ENCODE assay signal across 8 mouse cellular contexts in the genomic region with DNA sequence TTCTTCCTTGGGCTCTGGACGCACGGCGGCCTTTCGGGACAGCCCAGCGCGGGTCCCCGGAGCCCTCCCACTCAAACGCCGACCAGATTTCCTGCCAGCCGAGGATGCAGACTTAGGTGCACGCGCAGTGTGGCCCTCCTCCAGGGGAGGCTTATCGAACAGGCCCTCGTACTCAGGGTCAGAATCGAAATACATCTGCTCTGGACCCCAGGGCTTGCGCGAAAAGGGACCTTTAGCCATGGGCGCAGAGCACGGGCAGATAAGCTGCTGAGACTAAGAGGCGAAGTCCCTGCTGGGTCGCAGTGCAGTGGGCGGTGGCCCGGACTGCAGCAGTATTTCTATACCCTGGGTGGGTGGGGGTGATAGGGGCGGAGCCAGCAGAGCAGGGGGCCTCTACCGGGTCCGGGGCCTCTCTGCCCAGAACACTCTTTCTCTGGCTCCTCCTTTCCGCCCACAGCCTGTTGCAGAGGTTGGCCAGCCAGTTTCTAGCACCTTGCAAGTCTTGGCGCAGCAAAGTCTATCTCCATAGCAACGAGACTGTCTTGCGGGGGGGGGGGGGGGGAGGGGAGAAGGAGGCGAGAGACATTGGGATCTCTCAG. TPM values are rescaled to one million over a fixed set of nuclear protein-coding genes. Genes with fewer than 3 reads are reported as not detected.
DNase-seq lines count a peak whose midpoint lies in the region; ATAC-seq and TF ChIP-seq lines count a peak whose summit lies in the region.

6330403K07Rik (minus strand) TSS at position 351 of the 599 bp plus-strand sequence.

- H3K27ac ChIP-seq in kidney, embryonic 14.5 days (ENCODE audit: low read depth, low read length), result peak within 1 kb of the TSS; percentile 66; the same call in 1 of the 2 replicates
- H3K27ac ChIP-seq in cerebellum, adult 2 months (ENCODE audit: insufficient read depth, low read length), result no peak within 1 kb of the TSS; the same call in 1 of the 2 replicates
- peak within 1 kb of the TSS; percentile 64 for H3K27ac ChIP-seq in intestine, embryonic 16.5 days (ENCODE audit: low read length)
- peak within 1 kb of the TSS; percentile 97 for H3K27ac ChIP-seq in neural tube, embryonic 14.5 days (ENCODE audit: low read depth, low read length)

- peak within 1 kb of the TSS; percentile 44 for H3K4me3 ChIP-seq in kidney, embryonic 14.5 days (ENCODE audit: low read length)
- peak within 1 kb of the TSS; percentile 73 for H3K4me3 ChIP-seq in cerebellum, adult 2 months (replicated peaks; ENCODE audit: insufficient read depth, low read depth, low read length)
- peak within 1 kb of the TSS; percentile 58 for H3K4me3 ChIP-seq in intestine, embryonic 16.5 days (ENCODE audit: low read length)
- peak within 1 kb of the TSS; percentile 77 for H3K4me3 ChIP-seq in neural tube, embryonic 14.5 days (ENCODE audit: low read depth, low read length)

- TF ChIP-seq CTCF in cerebellum, adult 2 months (IDR thresholded peaks at IDR 0.05; ENCODE audit: borderline replicate concordance, insufficient read depth, low read depth, low read length), result no peak

- peaks cover 13% of the 10 kb centered on the region; the same call in 1 of the 2 replicates for H3K4me1 ChIP-seq in kidney, embryonic 14.5 days (ENCODE audit: control insufficient read depth, insufficient read depth, low read length)
- H3K4me1 ChIP-seq in cerebellum, adult 2 months (ENCODE audit: control insufficient read depth, insufficient read depth, low read length), result no peaks in the 10 kb centered on the region
- H3K4me1 ChIP-seq in intestine, embryonic 16.5 days (ENCODE audit: control insufficient read depth, insufficient read depth, low read length), result no peaks in the 10 kb centered on the region; the same call in 1 of the 2 replicates
- peaks cover 16% of the 10 kb centered on the region for H3K4me1 ChIP-seq in neural tube, embryonic 14.5 days (ENCODE audit: control insufficient read depth, insufficient read depth, low read length)

- H3K36me3 ChIP-seq in kidney, embryonic 14.5 days (ENCODE audit: control insufficient read depth, insufficient read depth, low read length), result peaks cover 2% of the 10 kb centered on the region
- H3K36me3 ChIP-seq in intestine, embryonic 16.5 days (ENCODE audit: control insufficient read depth, insufficient read depth, low read length), result no peaks in the 10 kb centered on the region
- no peaks in the 10 kb centered on the region for H3K36me3 ChIP-seq in neural tube, embryonic 14.5 days (ENCODE audit: control insufficient read depth, insufficient read depth, low read length)

- 0 out of 2 replicates have a peak, but pooled peaks have one; percentile 11 for TF ChIP-seq POLR2A in cerebellum, adult 2 months (IDR thresholded peaks at IDR 0.05; ENCODE audit: borderline replicate concordance, insufficient read depth, low read length)

- ATAC-seq in kidney, embryonic 14.5 days (ENCODE audit: low FRiP score, low TSS enrichment), result peak; percentile 97
- peak; percentile 97 for ATAC-seq in intestine, embryonic 16.5 days
- peak; percentile 96 for ATAC-seq in neural tube, embryonic 14.5 days (ENCODE audit: low read depth)

- WGBS in kidney, embryonic 14.5 days, result 1% methylated on average over 27 of the region's 31 CpGs
- 1% methylated on average over 30 of the region's 31 CpGs for WGBS in cerebellum, adult 2 months
- WGBS in intestine, embryonic 16.5 days, result under 1% methylated on average over 29 of the region's 31 CpGs
- under 1% methylated on average over 30 of the region's 31 CpGs for WGBS in neural tube, embryonic 14.5 days

- no peaks in the 10 kb centered on the region for H3K9me3 ChIP-seq in kidney, embryonic 14.5 days (ENCODE audit: control insufficient read depth, low read length)
- H3K9me3 ChIP-seq in intestine, embryonic 16.5 days (ENCODE audit: control insufficient read depth, low read length), result no peaks in the 10 kb centered on the region
- H3K9me3 ChIP-seq in neural tube, embryonic 14.5 days (ENCODE audit: control insufficient read depth, low read length), result no peaks in the 10 kb centered on the region

- DNase-seq in kidney, adult 9 months, result no peak
- DNase-seq in cerebellum, adult 2 months, result peak; percentile 40 to 42
- peak; percentile 93 for DNase-seq in forelimb bud, embryonic 11.5 days (ENCODE audit: low read depth, low spot score)
- DNase-seq in liver (peak; percentile 69), adipocyte (ENCODE audit: low spot score) (no peak)

- H3K4me2 ChIP-seq in kidney, embryonic 14.5 days (replicated peaks; ENCODE audit: low read depth, low read length), result peak within 1 kb of the TSS; percentile 83
- peak within 1 kb of the TSS; percentile 86 for H3K4me2 ChIP-seq in intestine, embryonic 16.5 days (ENCODE audit: low read depth, low read length)
- peak within 1 kb of the TSS; percentile 82 for H3K4me2 ChIP-seq in neural tube, embryonic 14.5 days (ENCODE audit: low read depth, low read length)

- no peaks in the 10 kb centered on the region for H3K27me3 ChIP-seq in kidney, embryonic 14.5 days (ENCODE audit: control insufficient read depth, insufficient read depth, low read length)
- H3K27me3 ChIP-seq in cerebellum, adult 2 months (ENCODE audit: control insufficient read depth, insufficient read depth, low read length), result no peaks in the 10 kb centered on the region; the same call in 1 of the 2 replicates
- no peaks in the 10 kb centered on the region for H3K27me3 ChIP-seq in intestine, embryonic 16.5 days (replicated peaks; ENCODE audit: control insufficient read depth, insufficient read depth, low read length)
- no peaks in the 10 kb centered on the region for H3K27me3 ChIP-seq in neural tube, embryonic 14.5 days (ENCODE audit: control insufficient read depth, insufficient read depth, low read length)

- peak within 1 kb of the TSS; percentile 69 for H3K9ac ChIP-seq in kidney, embryonic 14.5 days (ENCODE audit: low read depth, low read length)
- H3K9ac ChIP-seq in intestine, embryonic 16.5 days (ENCODE audit: low read depth, low read length), result peak within 1 kb of the TSS; percentile 69
- peak within 1 kb of the TSS; percentile 92 for H3K9ac ChIP-seq in neural tube, embryonic 14.5 days (replicated peaks; ENCODE audit: low read depth, low read length)

RNA-seq across cellular contexts. Expression of gene 6330403K07Rik, which starts in this region (rescaled TPM):
- polyA plus RNA-seq in kidney, embryonic 14.5 days (2014; fragmentation: Nextera tagmentation; extraction: Ambion mirVana), result 25.5 and 61.4 TPM in 2 replicates
- 161 and 184 TPM in 2 replicates for polyA plus RNA-seq in cerebellum, adult 2 months (2012; rRNA removed)
- polyA plus RNA-seq in intestine, embryonic 16.5 days (2015; fragmentation: Nextera tagmentation; extraction: Ambion mirVana), result 45.2 and 51.0 TPM in 2 replicates
- 228 and 293 TPM in 2 replicates for polyA plus RNA-seq in neural tube, embryonic 14.5 days (2014; fragmentation: Nextera tagmentation; extraction: Ambion mirVana)

Comparison
In these comparisons a context has a peak if more than half of its experiments do, and no peak if none do; other contexts are left out.
1. DNase-seq: peak in cerebellum, adult 2 months (2 of 2), forelimb bud, embryonic 11.5 days (single experiment) and liver (single experiment); none in kidney, adult 9 months (single experiment) and adipocyte (single experiment).
2. Peak in every context shown above with its lines, with median percentiles within 50 percentile points of each other: ATAC-seq, H3K4me2 ChIP-seq, H3K4me3 ChIP-seq and H3K9ac ChIP-seq.